Mouse (Mus musculus) liver (tissue): ENCODE results near the gene Tenm3.
A peak's percentile ranks its signal among the peaks of the same experiment; 100 is the strongest.

Experiments
- DNase-seq: peaks from one replicate; pipeline ENCODE4 v3.0.0-alpha.2; 2020; ENCODE audit warnings: mixed read lengths

Tenm3 gene

GRCm38 (mm10) chr8:48733731-48734130, 110.0 kb downstream of the Tenm3 start:
- DNase-seq, result no peak

GRCm38 (mm10) chr8:48733057-48733456, 110.7 kb downstream of the Tenm3 start:
- DNase-seq, result peak; percentile 9

GRCm38 (mm10) chr8:48730701-48731100, 113.0 kb downstream of the Tenm3 start:
- peak; percentile 19 for DNase-seq

GRCm38 (mm10) chr8:48728833-48729690, 114.7 kb downstream of the Tenm3 start:
- no peak for DNase-seq

GRCm38 (mm10) chr8:48728006-48728405, 115.7 kb downstream of the Tenm3 start:
- DNase-seq, result no peak

- DNase-seq, result no peak
Measured at GRCm38 (mm10) chr8:48722744-48723143, 121.0 kb downstream of the Tenm3 start.

- no peak for DNase-seq
Measured at GRCm38 (mm10) chr8:48722318-48722717, 121.4 kb downstream of the Tenm3 start.

GRCm38 (mm10) chr8:48721376-48721775, 122.4 kb downstream of the Tenm3 start:
- no peak for DNase-seq

- DNase-seq, result no peak
Measured at GRCm38 (mm10) chr8:48715616-48716015, 128.1 kb downstream of the Tenm3 start.

- DNase-seq, result no peak
Measured at GRCm38 (mm10) chr8:48706666-48707065, 137.1 kb downstream of the Tenm3 start.

- DNase-seq, result no peak
Measured at GRCm38 (mm10) chr8:48704885-48705515, 138.8 kb downstream of the Tenm3 start.

GRCm38 (mm10) chr8:48704485-48704884, 139.3 kb downstream of the Tenm3 start:
- DNase-seq, result no peak

GRCm38 (mm10) chr8:48690665-48691395, 152.9 kb downstream of the Tenm3 start:
- no peak for DNase-seq

- DNase-seq, result no peak
Measured at GRCm38 (mm10) chr8:48688706-48689105, 155.0 kb downstream of the Tenm3 start.

GRCm38 (mm10) chr8:48688188-48688587, 155.6 kb downstream of the Tenm3 start:
- peak; percentile 26 for DNase-seq

- DNase-seq, result no peak
Measured at GRCm38 (mm10) chr8:48673476-48673875, 170.3 kb downstream of the Tenm3 start.

- no peak for DNase-seq
Measured at GRCm38 (mm10) chr8:48672471-48672870, 171.3 kb downstream of the Tenm3 start.

GRCm38 (mm10) chr8:48671318-48671717, 172.4 kb downstream of the Tenm3 start:
- DNase-seq, result no peak

- no peak for DNase-seq
Measured at GRCm38 (mm10) chr8:48670895-48671294, 172.9 kb downstream of the Tenm3 start.

GRCm38 (mm10) chr8:48670387-48670786, 173.4 kb downstream of the Tenm3 start:
- no peak for DNase-seq

- DNase-seq, result no peak
Measured at GRCm38 (mm10) chr8:48665193-48665592, 178.6 kb downstream of the Tenm3 start.

- DNase-seq, result no peak
Measured at GRCm38 (mm10) chr8:48659226-48659625, 184.5 kb downstream of the Tenm3 start.

GRCm38 (mm10) chr8:48655381-48656043, 188.2 kb downstream of the Tenm3 start:
- no peak for DNase-seq
